Mouse (Mus musculus) cortical plate, adult 2 months (tissue): ENCODE data around the gene 4930568D16Rik. TPM values are rescaled to one million over a fixed set of nuclear protein-coding genes. Genes with fewer than 3 reads are reported as not detected.

Experiments
- H3K27ac ChIP-seq: fragments of 200-500 bp; 2 replicates; pipeline ENCODE4 v1.5.1; 2012; ENCODE audit warnings: low read length, control low read depth, inconsistent platforms; ENCODE audit not compliant: insufficient read depth
- H3K4me1 ChIP-seq: fragments of 200-500 bp; 2 replicates; pipeline ENCODE4 v1.6.1; 2011; ENCODE audit warnings: low read length; ENCODE audit not compliant: control insufficient read depth, insufficient read depth
- H3K4me3 ChIP-seq: fragments of 200-500 bp; 2 replicates; pipeline ENCODE4 v1.5.1; 2011; ENCODE audit warnings: mild to moderate bottlenecking, low read length, control low read depth; ENCODE audit not compliant: insufficient read depth
- CTCF ChIP-seq: fragments of 200-500 bp; IDR thresholded peaks from 2 replicates; pipeline ENCODE4 v1.5.1; 2011; ENCODE audit warnings: mild to moderate bottlenecking, control low read depth, low read length; ENCODE audit not compliant: insufficient read depth; ENCODE audit errors: extremely low read depth
- POLR2A ChIP-seq: fragments of 200-500 bp; IDR thresholded peaks from 2 replicates; pipeline ENCODE4 v1.6.1; 2011; ENCODE audit warnings: mild to moderate bottlenecking, low read length, control low read depth; ENCODE audit not compliant: insufficient read depth; ENCODE audit errors: extremely low read depth
- polyA plus RNA-seq: library from polyadenylated mRNA; depleted of rRNA; stranded (reverse); fragments of >200 nt; gene quantifications from 2 replicates; pipeline ENCODE4 v1.2.3, GENCODE M21; 2012; rRNA removed

Gene 4930568D16Rik
- not detected in 2 replicates for polyA plus RNA-seq

- Histone ChIP-seq H3K4me3 (no peak within 1 kb of the TSS), H3K27ac (no peak within 1 kb of the TSS), H3K4me1 (no peaks in the 10 kb centered on the region)
- TF ChIP-seq CTCF = no peak
- TF ChIP-seq POLR2A = no peak
Observed at GRCm38 (mm10) chr2:35367629-35368028, at the start of gene 4930568D16Rik. Gene 4930568D16Rik, minus strand, starts transcription at chr2:35367729.

- no peak for TF ChIP-seq POLR2A
- TF ChIP-seq CTCF = no peak
- Histone ChIP-seq H3K27ac (no peak overlapping the region), H3K4me3 (no peak overlapping the region), H3K4me1 (no peaks in the 10 kb centered on the region)
Observed at GRCm38 (mm10) chr2:35417231-35417630, 49.7 kb upstream of the 4930568D16Rik start.

- no peak for TF ChIP-seq POLR2A
- H3K27ac ChIP-seq = no peak overlapping the region
- H3K4me1 ChIP-seq = no peaks in the 10 kb centered on the region
- no peak overlapping the region for H3K4me3 ChIP-seq
Observed at GRCm38 (mm10) chr2:35416473-35416872, 48.9 kb upstream of the 4930568D16Rik start.

- TF ChIP-seq POLR2A (no peak), CTCF (no peak)
- no peak overlapping the region for H3K4me3 ChIP-seq
- no peaks in the 10 kb centered on the region for H3K4me1 ChIP-seq
- no peak overlapping the region for H3K27ac ChIP-seq
Observed at GRCm38 (mm10) chr2:35412810-35413209, 45.3 kb upstream of the 4930568D16Rik start.

- TF ChIP-seq CTCF (no peak), POLR2A (no peak)
- Histone ChIP-seq H3K4me1 (no peaks in the 10 kb centered on the region), H3K4me3 (no peak overlapping the region), H3K27ac (no peak overlapping the region)
Observed at GRCm38 (mm10) chr2:35412246-35412645, 44.7 kb upstream of the 4930568D16Rik start.

GRCm38 (mm10) chr2:35411640-35412190 is 44.2 kb upstream of the 4930568D16Rik start:
- no peak overlapping the region for H3K4me3 ChIP-seq
- TF ChIP-seq CTCF (no peak), POLR2A (no peak)
- no peak overlapping the region for H3K27ac ChIP-seq
- no peaks in the 10 kb centered on the region for H3K4me1 ChIP-seq

GRCm38 (mm10) chr2:35409466-35409865 is 41.9 kb upstream of the 4930568D16Rik start:
- Histone ChIP-seq H3K4me1 (no peaks in the 10 kb centered on the region), H3K4me3 (no peak overlapping the region), H3K27ac (no peak overlapping the region)
- TF ChIP-seq CTCF (no peak), POLR2A (no peak)

- Histone ChIP-seq H3K4me3 (no peak overlapping the region), H3K4me1 (no peaks in the 10 kb centered on the region), H3K27ac (no peak overlapping the region)
- no peak for TF ChIP-seq POLR2A
- TF ChIP-seq CTCF = no peak
Observed at GRCm38 (mm10) chr2:35408409-35409110, 41.0 kb upstream of the 4930568D16Rik start.

- Histone ChIP-seq H3K27ac (no peak overlapping the region), H3K4me3 (no peak overlapping the region), H3K4me1 (no peaks in the 10 kb centered on the region)
- TF ChIP-seq POLR2A (no peak), CTCF (no peak)
Observed at GRCm38 (mm10) chr2:35407878-35408277, 40.3 kb upstream of the 4930568D16Rik start.

- Histone ChIP-seq H3K4me3 (no peak overlapping the region), H3K4me1 (no peaks in the 10 kb centered on the region), H3K27ac (no peak overlapping the region)
- no peak for TF ChIP-seq CTCF
- no peak for TF ChIP-seq POLR2A
Observed at GRCm38 (mm10) chr2:35407266-35407665, 39.7 kb upstream of the 4930568D16Rik start.
